Mouse (Mus musculus) adrenal gland, postnatal 36 days (tissue): ENCODE results near the gene Igsf3. TPM values are rescaled to one million over a fixed set of nuclear protein-coding genes. Genes with fewer than 3 reads are reported as not detected.

Experiments
- DNase-seq, 2 experiments: peaks; one replicate each; pipeline ENCODE4 v3.0.0; 2021; ENCODE audit warnings: mixed read lengths in 1 of 2
- total RNA-seq, 2 experiments: library from RNA; stranded (reverse); gene quantifications; 2 replicates each; pipeline ENCODE4 v1.2.3; 2021

Gene Igsf3
- total RNA-seq, 2 experiments from 2014 or later = 5.2 to 6.7 TPM

GRCm38 (mm10) chr3:101447239-101447638, 70.4 kb downstream of the Igsf3 start:
- DNase-seq = no peak

GRCm38 (mm10) chr3:101448765-101449164, 71.9 kb downstream of the Igsf3 start:
- DNase-seq = no peak

GRCm38 (mm10) chr3:101450811-101451428, 74.0 kb downstream of the Igsf3 start:
- DNase-seq = no peak

GRCm38 (mm10) chr3:101460618-101461017, 83.7 kb downstream of the Igsf3 start:
- DNase-seq = no peak

- DNase-seq = no peak
Observed at GRCm38 (mm10) chr3:101461046-101461445, 84.2 kb downstream of the Igsf3 start.

- no peak for DNase-seq
Observed at GRCm38 (mm10) chr3:101461816-101462215, 84.9 kb downstream of the Igsf3 start.

GRCm38 (mm10) chr3:101462294-101462693, 85.4 kb downstream of the Igsf3 start:
- peak; percentile 75 to 77 for DNase-seq

- DNase-seq = no peak
Observed at GRCm38 (mm10) chr3:101463491-101463890, 86.6 kb downstream of the Igsf3 start.

GRCm38 (mm10) chr3:101469675-101470074, 92.8 kb downstream of the Igsf3 start:
- DNase-seq = no peak

GRCm38 (mm10) chr3:101471881-101472280, 95.0 kb downstream of the Igsf3 start:
- DNase-seq = no peak

- no peak for DNase-seq
Observed at GRCm38 (mm10) chr3:101481951-101482350, 105.1 kb downstream of the Igsf3 start.

- DNase-seq = no peak
Observed at GRCm38 (mm10) chr3:101483256-101483983, 106.5 kb downstream of the Igsf3 start.

GRCm38 (mm10) chr3:101486054-101486765, 109.3 kb downstream of the Igsf3 start:
- peak in 1 of 2 experiments; percentile 55 for DNase-seq

- DNase-seq = peak; percentile 52 to 61
Observed at GRCm38 (mm10) chr3:101487436-101487835, 110.6 kb downstream of the Igsf3 start.

- DNase-seq = no peak
Observed at GRCm38 (mm10) chr3:101488204-101488603, 111.3 kb downstream of the Igsf3 start.

GRCm38 (mm10) chr3:101490515-101490914, 113.6 kb downstream of the Igsf3 start:
- DNase-seq = no peak

GRCm38 (mm10) chr3:101492908-101493307, 116.0 kb downstream of the Igsf3 start:
- no peak for DNase-seq

- DNase-seq = peak; percentile 85 to 89
Observed at GRCm38 (mm10) chr3:101493937-101494459, 117.1 kb downstream of the Igsf3 start.

- DNase-seq = no peak
Observed at GRCm38 (mm10) chr3:101497432-101498030, 120.6 kb downstream of the Igsf3 start.

- no peak for DNase-seq
Observed at GRCm38 (mm10) chr3:101499906-101500305, 123.0 kb downstream of the Igsf3 start.

- DNase-seq = peak; percentile 71 to 78
Observed at GRCm38 (mm10) chr3:101500393-101501051, 123.6 kb downstream of the Igsf3 start.

- no peak for DNase-seq
Observed at GRCm38 (mm10) chr3:101501611-101502010, 124.7 kb downstream of the Igsf3 start.
